In the genomic region with DNA sequence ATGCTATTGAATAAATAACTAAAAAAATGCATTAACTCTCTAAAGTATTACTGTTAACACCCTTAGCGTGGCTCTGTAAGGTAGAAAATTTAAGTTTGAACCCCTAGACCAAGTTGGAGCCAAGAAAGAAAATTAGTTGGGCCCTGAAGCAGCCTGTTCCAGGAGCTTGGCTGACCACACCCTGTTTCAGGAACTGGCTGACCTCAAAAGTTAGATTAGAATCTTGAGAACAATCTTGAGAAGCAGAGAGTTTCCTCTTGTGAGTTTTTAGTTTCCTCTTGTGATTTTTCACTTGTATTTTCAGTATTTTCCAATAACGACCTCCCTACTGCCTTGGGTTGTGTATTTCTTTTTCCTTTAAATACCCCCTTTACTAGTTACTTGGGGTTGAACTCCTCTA, we compare ENCODE assay signal across 16 mouse cellular contexts.
DNase-seq lines count a peak whose midpoint lies in the region; ATAC-seq lines count a peak whose summit lies in the region.
"Had no signal": no experiment of that assay in that cellular context is flagged by ENCODE, and none has a peak within 500 bp of the region (broad histone marks: within the 10 kb centered on the region; RNA-seq: fewer than 3 reads in every experiment).

No protein-coding gene starts in this region.

- ATAC-seq in CD4-positive, CD25-positive, alpha-beta regulatory T cell, adult 4 months = peak; percentile 64
- ATAC-seq in erythroblast, adult 5-6 weeks (replicated peaks; ENCODE audit: low FRiP score, poor library complexity, severe bottlenecking) = no peak
- ATAC-seq: forebrain, embryonic 16.5 days; hindbrain, embryonic 16.5 days; intestine, embryonic 15.5 days had no signal

- DNase-seq in c-Kit-positive CD71-negative TER-119-negative erythroid progenitor cells, embryonic 14.5 days (ENCODE audit: low read depth) = peak; percentile 4
- peak; percentile 52 for DNase-seq in induced T-regulatory cell, adult 2 months (ENCODE audit: low read depth)
- peak; percentile 7 for DNase-seq in naive thymus-derived CD4-positive, alpha-beta T cell, adult 2 months (ENCODE audit: low read depth)
- no peak for DNase-seq in liver
- no peak for DNase-seq in spleen, adult 12 weeks (ENCODE audit: low spot score)
- no peak for DNase-seq in embryo, embryonic 10 days (ENCODE audit: low spot score)
- DNase-seq: adrenal gland, postnatal 14 days; B cell, adult 2 months; cerebellum, adult 18-20 months; cerebellum, postnatal 10 days; gastrocnemius, postnatal 14 days had no signal

Comparison
In these comparisons a context has a peak if more than half of its experiments do, and no peak if none do; other contexts are left out.
1. DNase-seq: peak in c-Kit-positive CD71-negative TER-119-negative erythroid progenitor cells, embryonic 14.5 days (single experiment), induced T-regulatory cell, adult 2 months (single experiment) and naive thymus-derived CD4-positive, alpha-beta T cell, adult 2 months (single experiment); none in liver (single experiment), spleen, adult 12 weeks (single experiment) and embryo, embryonic 10 days (single experiment).